Mouse (Mus musculus) intestine, embryonic 15.5 days (tissue): ENCODE data around the gene Zfp867. TPM values are rescaled to one million over a fixed set of nuclear protein-coding genes. Genes with fewer than 3 reads are reported as not detected.

Experiments used
- ATAC-seq: fragments of 200-750 bp; cut with Nextera tagmentation; 2 replicates; pipeline ENCODE4 v1.8.0; 2017; ENCODE audit warnings: moderate TSS enrichment, moderate library complexity
- H3K27ac ChIP-seq: fragments of 300-500 bp; sonication (generic); 2 replicates; pipeline ENCODE4 v1.5.1; 2015; ENCODE audit warnings: mild to moderate bottlenecking, inconsistent platforms
- H3K27me3 ChIP-seq: fragments of 300-500 bp; sonication (generic); replicated peaks from 2 replicates; pipeline ENCODE4 v1.6.1; 2015; ENCODE audit warnings: inconsistent platforms
- H3K36me3 ChIP-seq: fragments of 300-500 bp; sonication (generic); 2 replicates; pipeline ENCODE4 v1.6.1; 2015; ENCODE audit warnings: inconsistent platforms
- H3K4me1 ChIP-seq: fragments of 300-500 bp; sonication (generic); replicated peaks from 2 replicates; pipeline ENCODE4 v1.6.1; 2015; ENCODE audit warnings: inconsistent platforms
- H3K4me2 ChIP-seq: fragments of 300-500 bp; sonication (generic); replicated peaks from 2 replicates; pipeline ENCODE4 v1.6.1; 2015; ENCODE audit warnings: mild to moderate bottlenecking, inconsistent platforms
- H3K4me3 ChIP-seq: fragments of 300-500 bp; sonication (generic); replicated peaks from 2 replicates; pipeline ENCODE4 v1.5.1; 2015; ENCODE audit warnings: inconsistent platforms
- H3K9ac ChIP-seq: fragments of 300-500 bp; sonication (generic); 2 replicates; pipeline ENCODE4 v1.6.1; 2015; ENCODE audit warnings: inconsistent platforms
- H3K9me3 ChIP-seq: fragments of 300-500 bp; sonication (generic); 2 replicates; pipeline ENCODE4 v1.6.1; 2016; ENCODE audit warnings: inconsistent platforms
- WGBS: fragments of 180-500 bp; shearing (Covaris S2); methylation state at CpG from one replicate; pipeline ENCODE4 v1.1.7; 2015; 5-methylcytosine and 5-hydroxymethylcytosine counted together
- polyA plus RNA-seq: library from polyadenylated mRNA; unstranded; fragments of >200 nt; fragmentation: Nextera tagmentation; extraction: Ambion mirVana; gene quantifications from 2 replicates; pipeline ENCODE4 v1.2.1, GENCODE M21; 2015

The Zfp867 gene
- polyA plus RNA-seq, 1 experiment from 2014 or later, result 5.3 TPM

DNA sequence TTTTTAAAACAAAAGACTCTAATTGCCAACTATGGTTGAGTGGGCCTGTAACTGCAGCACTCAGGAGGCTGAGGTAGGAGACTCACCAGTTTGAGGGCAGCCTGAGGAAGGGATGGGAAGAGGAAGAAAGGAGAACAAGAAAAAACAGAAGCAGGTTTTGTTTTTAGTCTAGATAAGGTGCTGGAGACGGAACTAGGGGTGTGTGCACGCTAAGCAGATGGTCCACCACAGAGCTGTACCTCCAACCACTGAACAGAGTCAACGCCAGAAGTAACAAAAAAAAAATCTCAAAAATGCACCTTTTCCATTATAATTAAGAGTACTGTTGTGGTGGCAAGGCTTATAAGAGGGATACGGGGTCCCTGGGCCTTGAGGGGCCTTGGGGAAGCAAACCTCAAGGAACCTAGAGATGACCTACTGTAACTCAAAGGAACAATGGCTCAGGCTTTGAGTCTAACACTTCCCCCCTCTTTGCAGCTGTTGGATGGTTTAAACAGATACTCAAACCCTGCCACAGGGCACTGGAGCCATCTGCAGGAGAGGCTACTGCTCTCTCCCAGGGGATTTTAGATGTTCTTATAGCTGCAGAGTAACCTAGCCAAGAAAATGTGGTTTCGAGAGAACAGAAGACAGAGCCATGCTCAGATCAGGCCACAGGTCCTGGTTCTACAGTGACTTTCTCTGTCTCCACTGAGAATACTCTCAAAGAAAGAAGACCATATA, 29.9 kb upstream of the Zfp867 start:
- Histone ChIP-seq H3K27me3 (no peaks in the 10 kb centered on the region), H3K36me3 (peaks cover 51% of the 10 kb centered on the region), H3K4me2 (no peak overlapping the region), H3K9me3 (no peaks in the 10 kb centered on the region), H3K4me3 (no peak overlapping the region), H3K27ac (no peak overlapping the region), H3K4me1 (peaks cover 9% of the 10 kb centered on the region), H3K9ac (no peak overlapping the region)
- WGBS, result 92% methylated on average over 5 of the region's 5 CpGs
- no peak for ATAC-seq

DNA sequence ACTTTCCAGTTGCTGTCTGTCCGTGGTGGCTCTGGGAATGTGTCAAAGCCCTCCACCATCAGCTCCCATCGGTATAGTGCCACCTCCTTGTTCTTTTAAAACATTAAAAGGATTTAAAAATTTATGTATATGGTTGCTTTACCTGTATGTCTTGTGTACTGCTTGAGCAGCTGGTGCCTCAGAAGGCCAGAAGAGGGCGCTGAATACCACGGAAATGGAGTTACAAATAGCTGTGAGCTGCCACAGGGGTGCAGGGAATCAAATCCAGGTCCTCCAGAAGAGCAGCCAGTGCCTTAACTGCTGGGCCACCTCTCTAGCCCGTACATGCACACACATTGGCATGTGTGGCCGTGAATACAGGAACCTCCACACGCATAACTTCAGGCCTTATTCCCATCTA, 25.5 kb upstream of the Zfp867 start:
- H3K36me3 ChIP-seq, result peaks cover 59% of the 10 kb centered on the region
- ATAC-seq, result no peak
- WGBS, result 93% methylated on average over 7 of the region's 7 CpGs

DNA sequence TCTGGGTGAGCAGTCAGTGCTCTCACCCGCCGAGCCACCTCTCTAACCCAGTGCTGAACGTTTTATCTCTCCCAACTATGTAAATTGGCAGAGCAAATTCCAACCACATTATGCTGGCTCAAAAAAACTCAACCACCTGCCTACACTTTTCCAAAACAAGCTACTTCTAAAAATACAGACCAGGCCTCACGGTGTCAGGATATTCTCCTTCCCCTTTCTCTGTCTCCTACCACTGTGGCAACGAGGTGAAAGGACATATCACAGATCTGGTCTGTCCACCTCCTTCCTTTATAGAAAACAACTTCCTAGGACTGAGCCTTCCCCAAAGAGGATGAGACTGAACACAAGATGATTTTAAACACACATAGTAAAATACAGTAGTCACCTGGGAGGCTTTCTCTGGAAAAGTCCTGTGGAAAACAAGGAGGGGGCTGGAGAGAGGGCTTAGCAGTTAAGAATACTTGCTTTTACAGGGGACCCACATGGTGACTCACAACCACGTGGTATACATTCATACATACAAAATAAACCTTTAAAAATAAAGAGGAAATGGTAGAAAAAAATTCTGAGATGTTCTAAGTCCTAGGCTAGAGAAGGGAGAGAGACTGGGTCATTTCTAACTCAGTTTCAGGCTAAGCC, 24.5 kb upstream of the Zfp867 start:
- Histone ChIP-seq H3K9ac (no peak overlapping the region), H3K36me3 (peaks cover 62% of the 10 kb centered on the region), H3K27me3 (no peaks in the 10 kb centered on the region), H3K9me3 (no peaks in the 10 kb centered on the region), H3K4me1 (no peaks in the 10 kb centered on the region), H3K4me3 (no peak overlapping the region), H3K27ac (no peak overlapping the region), H3K4me2 (no peak overlapping the region)
- 87% methylated on average over 6 of the region's 6 CpGs for WGBS
- no peak for ATAC-seq

More for the DNA sequence above, 25.5 kb upstream of the Zfp867 start:
- H3K9ac ChIP-seq, result no peak overlapping the region
- no peak overlapping the region for H3K4me2 ChIP-seq
- no peaks in the 10 kb centered on the region for H3K27me3 ChIP-seq
- no peak overlapping the region for H3K27ac ChIP-seq
- H3K4me1 ChIP-seq, result no peaks in the 10 kb centered on the region
- no peak overlapping the region for H3K4me3 ChIP-seq
- H3K9me3 ChIP-seq, result no peaks in the 10 kb centered on the region

DNA sequence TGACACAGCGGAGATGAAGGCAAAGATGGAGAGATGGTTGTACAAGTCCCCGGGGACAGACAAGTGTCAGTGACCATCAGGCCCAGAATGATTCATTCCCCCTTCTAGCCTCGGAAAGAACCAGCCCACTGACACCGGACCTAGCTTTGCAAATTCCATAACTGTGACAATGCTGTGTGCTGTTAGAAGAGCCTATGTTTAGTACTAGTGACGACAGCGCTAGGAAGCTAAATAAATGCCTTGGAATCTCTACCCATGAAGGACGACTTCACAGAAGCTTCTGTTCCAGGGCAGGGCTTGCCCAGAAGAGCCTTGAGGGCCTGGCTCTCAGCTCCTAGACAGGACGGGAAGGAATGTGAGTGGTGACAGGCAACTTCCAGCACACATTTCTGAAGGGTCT, 13.9 kb upstream of the Zfp867 start:
- H3K4me3 ChIP-seq, result no peak overlapping the region
- H3K36me3 ChIP-seq, result peaks cover 35% of the 10 kb centered on the region; the same call in 1 of the 2 replicates
- no peak overlapping the region for H3K4me2 ChIP-seq
- no peaks in the 10 kb centered on the region for H3K9me3 ChIP-seq
- H3K27me3 ChIP-seq, result no peaks in the 10 kb centered on the region
- 82% methylated on average over 8 of the region's 8 CpGs for WGBS
- no peak overlapping the region for H3K27ac ChIP-seq
- ATAC-seq, result no peak
- no peak overlapping the region for H3K9ac ChIP-seq
- no peaks in the 10 kb centered on the region for H3K4me1 ChIP-seq

DNA sequence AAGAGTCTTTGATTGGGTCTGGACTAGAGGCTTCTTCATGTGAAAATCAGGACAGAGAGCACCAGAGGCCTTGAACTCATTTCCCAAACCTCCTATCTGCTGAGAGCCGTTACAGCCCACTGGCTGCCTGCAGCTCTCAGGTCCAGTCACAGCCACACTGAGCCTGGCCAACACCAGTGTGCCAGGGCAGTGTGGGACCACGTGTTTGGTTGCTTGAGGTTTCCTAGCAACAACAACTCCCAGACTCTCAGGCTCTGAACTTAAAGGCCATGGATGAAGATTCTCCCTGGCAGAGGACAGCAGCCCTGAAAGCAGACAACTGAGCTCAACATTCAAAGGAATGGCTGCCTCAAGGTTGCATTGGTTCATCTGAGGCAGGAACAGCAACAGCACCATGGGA, 13.4 kb upstream of the Zfp867 start:
- Histone ChIP-seq H3K9me3 (no peaks in the 10 kb centered on the region), H3K27ac (no peak overlapping the region), H3K4me3 (no peak overlapping the region), H3K27me3 (no peaks in the 10 kb centered on the region), H3K4me1 (no peaks in the 10 kb centered on the region), H3K36me3 (peaks cover 31% of the 10 kb centered on the region; the same call in 1 of the 2 replicates), H3K9ac (no peak overlapping the region), H3K4me2 (no peak overlapping the region)
- ATAC-seq, result no peak
- WGBS, result 57% methylated on average over 2 of the region's 2 CpGs

DNA sequence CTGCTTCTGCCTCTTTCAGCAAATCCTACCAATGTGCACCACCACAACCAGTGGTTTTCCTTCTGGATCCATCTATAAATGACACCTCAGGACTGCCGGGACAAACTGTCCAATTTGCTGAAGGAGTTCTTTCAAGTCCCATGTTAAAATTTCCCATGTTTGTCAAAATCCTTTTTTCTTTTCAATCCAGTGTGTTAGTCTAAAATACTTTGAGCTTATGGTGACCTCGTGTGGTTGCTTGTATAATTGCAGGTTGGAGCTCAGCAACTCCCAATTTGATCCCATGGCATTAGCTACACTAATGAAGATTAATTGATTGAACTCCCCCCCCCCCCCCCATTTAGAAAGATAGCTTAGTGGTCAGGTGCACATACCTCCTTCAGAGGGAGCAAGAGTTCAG, 10.9 kb upstream of the Zfp867 start:
- Histone ChIP-seq H3K4me1 (no peaks in the 10 kb centered on the region), H3K36me3 (peaks cover 16% of the 10 kb centered on the region; the same call in 1 of the 2 replicates), H3K4me3 (no peak overlapping the region), H3K9me3 (no peaks in the 10 kb centered on the region), H3K4me2 (no peak overlapping the region), H3K27me3 (no peaks in the 10 kb centered on the region), H3K9ac (no peak overlapping the region), H3K27ac (no peak overlapping the region)
- peak; percentile 6; the same call in 1 of the 2 replicates for ATAC-seq
- 6% methylated on average over 2 of the region's 2 CpGs for WGBS

DNA sequence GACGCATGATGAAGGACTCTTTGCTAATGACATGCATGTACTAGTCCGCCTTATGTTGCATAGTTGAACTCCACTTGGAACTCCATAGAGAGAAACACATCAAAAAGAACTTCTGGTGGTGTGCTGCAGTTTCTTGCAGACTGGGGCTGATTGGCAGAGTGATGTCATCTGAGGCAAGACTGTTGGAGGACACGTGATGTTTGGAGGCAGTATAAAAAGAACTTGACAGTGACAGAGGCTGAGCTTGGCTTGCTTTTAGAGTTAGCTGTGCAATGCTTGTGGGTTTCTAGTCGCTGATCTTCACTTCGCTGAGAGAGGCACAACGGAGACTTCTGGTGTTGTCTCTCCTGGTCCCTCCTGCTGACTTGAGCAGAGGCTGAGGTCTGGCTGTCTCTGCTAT, 5.0 kb upstream of the Zfp867 start:
- Histone ChIP-seq H3K9ac (no peak overlapping the region), H3K4me1 (no peaks in the 10 kb centered on the region), H3K36me3 (no peaks in the 10 kb centered on the region), H3K4me3 (no peak overlapping the region), H3K4me2 (no peak overlapping the region), H3K27me3 (no peaks in the 10 kb centered on the region), H3K27ac (no peak overlapping the region), H3K9me3 (no peaks in the 10 kb centered on the region)
- no peak for ATAC-seq
- 64% methylated on average over 6 of the region's 6 CpGs for WGBS

DNA sequence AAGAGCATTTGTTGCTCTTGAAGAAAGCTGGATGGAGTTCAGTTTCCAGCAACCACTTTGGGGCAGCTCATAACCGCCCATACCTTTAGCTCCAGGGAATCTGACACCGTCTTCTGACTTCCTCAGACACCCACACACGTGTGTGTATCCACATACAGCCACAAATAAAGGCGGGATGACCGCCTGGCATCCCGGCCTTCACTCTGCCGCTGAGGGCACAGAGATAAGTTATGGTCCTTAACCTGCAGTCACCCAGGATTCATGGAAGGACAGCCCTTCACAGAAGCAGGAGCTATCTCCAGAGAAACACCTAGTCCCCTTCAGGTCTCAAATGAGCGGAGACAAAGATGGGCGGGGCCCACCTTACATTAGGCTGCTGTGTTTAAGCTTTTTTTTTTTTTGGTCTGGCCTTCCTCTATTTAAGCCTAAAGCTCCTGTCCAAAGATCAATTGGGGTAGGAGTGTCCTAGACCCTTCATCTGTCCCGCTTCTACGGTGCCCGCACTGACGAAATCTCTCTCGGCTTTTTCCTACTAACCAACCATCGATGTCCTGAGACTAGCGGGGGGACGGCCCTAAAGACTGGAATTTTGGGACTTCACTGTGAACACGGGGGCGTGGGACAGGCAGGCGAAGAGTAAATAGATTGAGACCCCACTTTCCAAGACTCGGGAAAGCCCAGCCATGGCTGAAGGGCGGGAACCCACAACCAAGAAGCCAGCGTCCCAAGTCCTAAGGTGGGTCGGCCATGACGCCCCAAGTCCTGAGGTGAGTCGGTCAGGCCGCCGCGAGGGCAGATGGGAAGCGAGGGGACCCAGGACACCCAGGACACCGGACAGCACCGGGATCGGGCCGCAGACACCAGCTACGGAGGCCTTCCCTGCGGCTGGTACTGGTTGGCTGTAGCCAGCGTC, 605 bp downstream of the Zfp867 start:
- Histone ChIP-seq H3K9me3 (no peaks in the 10 kb centered on the region), H3K4me2 (peak overlapping the region; percentile 88), H3K4me1 (peaks cover 4% of the 10 kb centered on the region; the same call in 1 of the 2 replicates), H3K4me3 (peak overlapping the region; percentile 89), H3K9ac (peak overlapping the region; percentile 89), H3K27me3 (no peaks in the 10 kb centered on the region), H3K27ac (peak overlapping the region; percentile 80), H3K36me3 (no peaks in the 10 kb centered on the region)
- WGBS, result 4% methylated on average over 37 of the region's 37 CpGs
- peak; percentile 87 for ATAC-seq

DNA sequence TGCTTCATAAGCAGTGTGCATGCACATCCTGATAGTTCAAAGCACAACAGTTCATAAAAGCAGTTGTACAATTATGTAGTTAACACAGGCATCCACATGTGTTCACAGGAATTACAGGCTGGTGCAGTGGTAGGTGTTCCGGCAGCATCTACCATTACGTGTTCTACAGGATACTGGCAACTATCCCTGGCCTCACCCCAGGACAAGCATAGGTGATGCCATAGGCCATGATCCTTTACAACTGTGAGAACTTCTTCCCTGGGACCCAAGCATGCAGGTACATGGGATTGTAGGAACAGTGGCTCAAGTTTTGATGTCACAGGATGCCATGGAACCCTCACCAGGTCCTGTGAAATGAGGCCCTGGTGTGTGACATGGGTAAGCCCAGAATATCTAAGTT, 11.8 kb downstream of the Zfp867 start:
- Histone ChIP-seq H3K27ac (no peak overlapping the region), H3K4me1 (no peaks in the 10 kb centered on the region), H3K4me2 (no peak overlapping the region), H3K9ac (no peak overlapping the region), H3K27me3 (no peaks in the 10 kb centered on the region), H3K36me3 (peaks cover 39% of the 10 kb centered on the region), H3K9me3 (peaks cover 10% of the 10 kb centered on the region; the same call in 1 of the 2 replicates), H3K4me3 (no peak overlapping the region)
- no peak for ATAC-seq
- WGBS, result 93% methylated on average over 2 of the region's 2 CpGs

DNA sequence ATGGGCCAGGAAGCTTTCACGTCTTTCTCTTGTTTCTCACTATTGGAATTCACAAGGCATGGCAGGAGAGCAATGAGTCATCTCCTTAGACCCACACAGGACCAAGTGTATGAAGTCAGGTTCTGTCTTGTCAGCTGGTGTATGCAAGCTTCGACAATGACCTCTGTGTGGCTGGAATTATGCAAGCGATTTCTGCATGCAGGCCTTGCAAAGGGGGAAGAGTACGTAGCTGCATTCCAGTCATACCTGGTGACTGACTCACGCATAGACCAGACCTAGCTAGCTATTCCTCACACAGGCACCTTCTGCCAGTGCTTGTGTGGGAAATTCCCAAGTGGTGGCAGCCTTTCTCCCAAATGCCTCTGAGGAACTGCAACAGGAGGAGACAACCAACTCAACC, 13.3 kb downstream of the Zfp867 start:
- 12% methylated on average over 5 of the region's 5 CpGs for WGBS
- Histone ChIP-seq H3K9ac (no peak overlapping the region), H3K27me3 (no peaks in the 10 kb centered on the region), H3K9me3 (0 out of 2 replicates have a peak, but pooled peaks cover 5% of the 10 kb centered on the region), H3K4me2 (no peak overlapping the region), H3K27ac (peak overlapping the region; percentile 4; the same call in 1 of the 2 replicates), H3K4me1 (no peaks in the 10 kb centered on the region), H3K36me3 (peaks cover 42% of the 10 kb centered on the region), H3K4me3 (no peak overlapping the region)
- ATAC-seq, result peak; percentile 91

DNA sequence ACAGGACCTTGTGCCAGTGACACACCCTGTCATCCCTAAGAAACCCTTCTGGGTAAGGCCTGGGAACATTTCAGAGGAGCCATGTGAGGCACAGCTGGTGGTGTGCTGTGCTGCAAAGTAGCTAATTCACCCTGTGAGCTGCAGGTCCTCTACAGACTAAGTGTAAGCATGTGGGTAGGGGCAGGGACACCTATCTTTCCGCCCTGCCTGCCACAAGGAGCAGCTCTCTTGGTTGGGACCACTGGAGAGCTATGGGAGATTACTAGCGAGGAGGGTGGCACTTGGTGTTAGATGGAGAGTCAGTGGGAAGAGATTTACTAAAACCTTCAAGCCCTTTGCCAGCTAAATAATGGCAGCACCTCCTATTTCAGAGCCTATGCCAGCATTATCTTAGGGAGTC, 15.4 kb downstream of the Zfp867 start:
- Histone ChIP-seq H3K36me3 (peaks cover 26% of the 10 kb centered on the region), H3K9ac (no peak overlapping the region)
- WGBS, result 90% methylated on average over 2 of the region's 2 CpGs

DNA sequence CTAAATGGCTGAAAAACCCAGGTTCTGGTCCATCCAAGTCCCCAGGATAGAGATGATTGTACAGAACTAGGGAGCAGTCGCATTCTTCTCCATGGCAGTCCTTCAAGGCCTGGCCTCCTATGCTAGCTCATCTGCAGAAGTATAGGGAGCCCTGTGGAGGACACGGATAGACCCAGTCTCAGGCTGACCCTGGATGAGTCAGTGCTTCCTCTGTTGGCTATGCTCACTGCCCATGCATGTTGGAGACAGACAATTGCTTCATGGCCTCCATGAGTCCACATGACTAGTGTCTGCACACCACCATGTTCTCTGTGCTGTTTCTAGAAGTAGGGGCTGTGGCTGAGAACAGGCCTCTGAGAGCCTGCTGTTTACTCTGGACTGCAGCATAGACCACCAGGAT, 15.9 kb downstream of the Zfp867 start:
- WGBS, result 86% methylated on average over 2 of the region's 2 CpGs
- no peak overlapping the region for H3K4me3 ChIP-seq
- no peak overlapping the region for H3K9ac ChIP-seq
- H3K4me2 ChIP-seq, result no peak overlapping the region
- peaks cover 26% of the 10 kb centered on the region for H3K36me3 ChIP-seq
- H3K27ac ChIP-seq, result no peak overlapping the region
- 0 out of 2 replicates have a peak, but pooled peaks cover 4% of the 10 kb centered on the region for H3K4me1 ChIP-seq
- ATAC-seq, result no peak
- no peaks in the 10 kb centered on the region for H3K27me3 ChIP-seq
- no peaks in the 10 kb centered on the region for H3K9me3 ChIP-seq

More for the DNA sequence above, 15.4 kb downstream of the Zfp867 start:
- no peak overlapping the region for H3K27ac ChIP-seq
- H3K9me3 ChIP-seq, result no peaks in the 10 kb centered on the region
- no peak overlapping the region for H3K4me2 ChIP-seq
- ATAC-seq, result no peak
- 0 out of 2 replicates have a peak, but pooled peaks cover under 1% of the 10 kb centered on the region for H3K4me1 ChIP-seq
- no peaks in the 10 kb centered on the region for H3K27me3 ChIP-seq
- no peak overlapping the region for H3K4me3 ChIP-seq
